Mouse (Mus musculus) subcutaneous adipose tissue, adult 2 months (tissue): ENCODE results near the gene Zfp94. TPM values are rescaled to one million over a fixed set of nuclear protein-coding genes. Genes with fewer than 3 reads are reported as not detected.

Experiments used
- polyA plus RNA-seq: library from polyadenylated mRNA; depleted of rRNA; stranded (reverse); fragments of >200 nt; gene quantifications from 2 replicates; pipeline ENCODE4 v1.2.3, GENCODE M21; 2012; ENCODE audit warnings: low replicate concordance; rRNA removed

Gene Zfp94
- polyA plus RNA-seq, result 6.6 and 10.0 TPM in 2 replicates

DNA sequence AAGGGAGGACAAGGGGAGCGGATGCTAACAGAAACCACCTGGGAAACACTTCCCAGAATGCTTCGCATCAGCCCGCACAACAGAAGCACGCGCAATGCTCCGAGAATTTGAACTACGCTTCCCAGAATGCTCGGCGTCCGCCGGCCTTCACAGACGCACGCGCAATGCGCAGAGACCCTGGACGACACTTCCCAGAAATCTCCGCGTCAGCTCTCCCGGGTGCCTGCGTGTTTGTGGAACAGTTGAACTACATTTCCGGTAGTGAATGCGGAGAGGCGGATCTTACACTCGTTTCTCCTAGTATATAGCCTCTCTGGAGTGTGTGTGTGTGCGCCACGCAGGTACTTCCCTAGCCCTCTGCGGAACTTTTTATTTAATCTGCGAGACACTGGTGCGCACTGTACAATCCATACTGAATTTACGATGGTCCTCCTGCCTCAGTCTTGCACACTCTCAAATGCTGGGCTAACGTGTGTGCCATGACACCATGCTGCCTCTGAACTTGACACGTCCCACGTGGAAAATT is at the start of gene Zfp94:
Zfp94 (minus strand) TSS at position 100 of the 526 bp plus-strand sequence.

DNA sequence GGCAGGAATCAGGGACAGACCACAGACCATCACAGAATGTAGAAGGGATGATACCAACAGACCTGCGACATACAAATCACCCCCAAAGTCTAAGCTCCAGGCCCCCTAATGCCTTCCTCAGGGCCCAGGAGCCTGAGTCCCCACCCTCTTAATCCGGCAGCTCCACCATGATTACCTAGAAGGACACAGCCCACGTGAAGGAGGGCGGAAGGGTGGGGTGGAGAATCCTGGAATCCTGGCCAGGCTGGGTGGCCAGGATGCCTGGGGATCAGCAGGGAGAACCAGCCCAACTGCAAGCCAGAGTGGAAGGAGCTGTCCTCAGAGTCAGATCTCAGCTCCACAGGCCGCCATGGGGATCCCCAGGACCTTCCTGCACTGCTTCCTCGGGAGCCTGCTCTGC is 32.4 kb upstream of the Zfp94 start, which contains the start of gene Lypd5:
Lypd5 (plus strand) TSS at position 301 of the 400 bp plus-strand sequence.

GRCm38 (mm10) chr7:24333304-24333986 is 17.0 kb upstream of the Zfp94 start, which contains the start of gene Tescl:
TSS of gene Tescl (minus strand) at chr7:24333936.

DNA sequence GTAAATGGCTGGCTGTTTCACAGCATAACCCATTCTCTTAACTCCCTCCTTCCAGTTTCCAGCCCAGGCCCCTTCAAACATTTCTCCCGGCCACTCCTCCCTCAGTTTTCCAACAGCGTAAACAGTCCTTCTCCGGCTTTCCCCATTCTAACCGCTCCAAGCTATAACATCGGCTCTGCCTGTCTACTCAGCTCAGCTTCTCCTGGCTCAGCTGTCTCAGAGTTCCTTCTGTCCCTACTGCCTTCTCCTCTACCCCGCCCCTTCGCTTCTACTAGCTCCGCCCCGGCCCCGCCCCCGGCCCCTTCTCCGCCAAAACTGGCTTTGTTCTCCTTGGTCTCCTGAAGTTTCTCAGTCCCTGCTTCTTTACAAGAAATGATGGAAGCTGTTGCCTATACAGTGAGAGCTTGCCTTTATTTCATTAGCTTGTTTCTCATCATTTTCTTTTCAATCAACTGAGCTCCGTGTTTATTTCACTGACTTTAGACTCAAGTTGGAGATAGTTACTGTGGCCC is 15.6 kb downstream of the Zfp94 start, which contains the start of gene Zfp61:
Zfp61 (minus strand) TSS at position 462 of the 512 bp plus-strand sequence.

GRCm38 (mm10) chr7:24270288-24270672 is 46.2 kb downstream of the Zfp94 start, which contains the start of gene Zfp93:
TSS of gene Zfp93 (plus strand) at chr7:24270420.

GRCm38 (mm10) chr7:24254633-24255474 is 61.6 kb downstream of the Zfp94 start, which contains the start of gene Zfp108:
TSS of gene Zfp108 (plus strand) at chr7:24254794.

Other genes starting within 250 kb of the Zfp94 start
- gene Zfp180, start 234.7 kb downstream of the Zfp94 start, polyA plus RNA-seq, result 11.2 and 17.5 TPM in 2 replicates
- 2.0 and 4.3 TPM in 2 replicates for gene Zfp112, start 204.4 kb downstream of the Zfp94 start, polyA plus RNA-seq
- gene Zfp235, start 182.5 kb downstream of the Zfp94 start, polyA plus RNA-seq, result 7.5 and 11.7 TPM in 2 replicates
- 0.26 and 2.0 TPM in 2 replicates for gene Zfp114, start 141.6 kb downstream of the Zfp94 start, polyA plus RNA-seq
- gene Zfp111, start 105.2 kb downstream of the Zfp94 start, polyA plus RNA-seq, result 2.2 and 5.3 TPM in 2 replicates
- gene Zfp109, start 79.1 kb downstream of the Zfp94 start, polyA plus RNA-seq, result 1.1 and 3.8 TPM in 2 replicates
- 1.4 and 2.6 TPM in 2 replicates for gene Zfp108, start 61.9 kb downstream of the Zfp94 start, polyA plus RNA-seq
- gene Zfp93, start 46.2 kb downstream of the Zfp94 start, polyA plus RNA-seq, result 1.4 and 4.7 TPM in 2 replicates
- 6.1 and 13.2 TPM in 2 replicates for gene Zfp61, start 15.4 kb downstream of the Zfp94 start, polyA plus RNA-seq
- not detected in 2 replicates for gene Tescl, start 17.3 kb upstream of the Zfp94 start, polyA plus RNA-seq
- not detected in 2 replicates for gene Lypd5, start 32.5 kb upstream of the Zfp94 start, polyA plus RNA-seq
- 8.2 and 11.7 TPM in 2 replicates for gene Kcnn4, start 53.6 kb upstream of the Zfp94 start, polyA plus RNA-seq
- 41.9 and 55.8 TPM in 2 replicates for gene Smg9, start 83.0 kb upstream of the Zfp94 start, polyA plus RNA-seq
- gene Irgc1, start 135.6 kb upstream of the Zfp94 start, polyA plus RNA-seq, result 0.09 TPM in 1 of 2 replicates, not detected in the other
- gene Plaur, start 145.8 kb upstream of the Zfp94 start, polyA plus RNA-seq, result 13.8 and 14.6 TPM in 2 replicates
- 4.5 and 10.2 TPM in 2 replicates for gene Cadm4, start 165.4 kb upstream of the Zfp94 start, polyA plus RNA-seq
- 2.7 and 20.4 TPM in 2 replicates for gene Zfp428, start 190.3 kb upstream of the Zfp94 start, polyA plus RNA-seq
- not detected in 2 replicates for gene AC161166.1, start 195.8 kb upstream of the Zfp94 start, polyA plus RNA-seq
- 19.3 and 22.6 TPM in 2 replicates for gene Irgq, start 214.0 kb upstream of the Zfp94 start, polyA plus RNA-seq
- gene Pinlyp, start 229.5 kb upstream of the Zfp94 start, polyA plus RNA-seq, result 0.15 TPM in 1 of 2 replicates, not detected in the other
- 38.3 and 65.9 TPM in 2 replicates for gene Xrcc1, start 229.6 kb upstream of the Zfp94 start, polyA plus RNA-seq